Mouse (Mus musculus) right cerebral cortex, postnatal 25 days (tissue): ENCODE data around the gene Gm8677.
"Not testable (repeated sequence)": the region's sequence is repeated elsewhere in the genome, so short reads cannot be mapped to it uniquely, and the experiment has no call there.

ENCODE experiments used
- DNase-seq: peaks from one replicate; pipeline ENCODE4 v3.0.0; 2022

Gene Gm8677

DNA sequence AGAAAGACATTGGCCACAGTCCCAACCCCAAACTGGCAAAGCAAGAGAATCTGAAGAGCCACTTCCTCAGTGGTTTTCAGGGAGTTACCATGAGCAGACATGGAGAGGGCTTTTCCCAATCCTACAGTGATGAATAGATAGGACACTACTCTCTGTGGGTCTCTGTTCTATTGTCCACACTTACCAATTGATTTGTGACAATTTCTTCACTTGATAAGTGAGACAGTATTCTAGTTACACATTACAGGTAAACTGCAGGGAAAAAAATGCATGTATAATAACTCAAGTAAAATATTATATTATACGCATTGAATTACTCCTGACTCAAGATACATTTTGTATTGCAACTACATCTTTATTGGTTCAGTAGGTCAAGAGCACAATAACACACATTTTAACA lies at the start of gene Gm8677:
Gene Gm8677, minus strand, starts transcription at position 101 of the 400 bp plus-strand sequence.
- not testable (repeated sequence) for DNase-seq

DNA sequence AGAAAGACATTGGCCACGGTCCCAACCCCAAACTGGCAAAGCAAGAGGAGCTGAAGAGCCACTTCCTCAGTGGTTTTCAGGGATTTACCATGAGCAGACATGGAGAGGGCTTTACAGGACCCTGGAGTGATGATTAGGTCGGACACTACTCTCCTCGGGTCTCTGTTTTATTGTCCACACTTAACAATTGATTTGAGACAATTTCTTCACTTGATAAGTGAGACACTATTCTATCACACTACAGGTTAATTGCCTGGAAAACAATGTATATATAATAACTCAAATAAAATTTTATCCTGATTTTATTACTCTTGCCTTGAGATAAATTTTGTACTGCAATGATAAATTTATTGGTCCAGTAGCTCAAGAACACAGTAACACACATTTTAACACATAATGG lies 30.6 kb upstream of the Gm8677 start, which contains the start of gene Gm4201:
Gene Gm4201, minus strand, starts transcription at position 101 of the 400 bp plus-strand sequence.
- DNase-seq, result not testable (repeated sequence)

DNA sequence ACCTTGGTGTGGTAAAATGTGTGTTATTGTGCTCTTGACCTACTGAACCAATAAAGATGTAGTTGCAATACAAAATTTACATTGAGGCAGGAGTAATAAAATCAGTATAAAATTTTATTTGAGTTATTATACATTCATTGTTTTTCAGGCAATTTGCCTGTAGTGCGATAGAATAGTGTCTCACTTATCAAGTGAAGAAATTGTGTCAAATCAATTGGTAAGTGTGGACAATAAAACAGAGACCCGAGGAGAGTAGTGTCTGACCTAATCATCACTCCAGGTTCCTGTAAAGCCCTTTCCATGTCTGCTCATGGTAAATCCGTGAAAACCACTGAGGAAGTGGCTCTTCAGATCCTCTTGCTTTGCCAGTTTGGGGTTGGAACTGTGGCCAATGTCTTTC lies 12.0 kb downstream of the Gm8677 start, which contains the start of gene Vmn1r152:
Gene Vmn1r152, plus strand, starts transcription at position 301 of the 400 bp plus-strand sequence.
- not testable (repeated sequence) for DNase-seq

DNA sequence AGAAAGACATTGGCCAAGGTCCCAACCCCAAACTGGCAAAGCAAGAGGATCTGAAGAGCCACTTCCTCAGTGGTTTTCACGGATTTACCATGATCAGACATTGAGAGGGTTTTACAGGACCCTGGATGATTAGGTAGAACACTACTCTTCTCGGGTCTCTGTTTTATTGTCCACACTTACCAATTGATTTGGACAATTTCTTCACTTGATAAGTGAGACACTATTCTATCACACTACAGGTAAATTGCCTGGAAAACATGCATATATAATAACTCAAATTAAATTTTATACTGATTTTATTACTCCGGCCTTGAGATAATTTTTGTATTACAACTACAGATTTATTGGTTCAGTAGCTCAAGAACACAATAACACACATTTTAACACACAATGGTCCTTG lies 35.1 kb downstream of the Gm8677 start, which contains the start of gene Vmn1r151:
Gene Vmn1r151, minus strand, starts transcription at position 101 of the 400 bp plus-strand sequence.
- not testable (repeated sequence) for DNase-seq
